Mouse (Mus musculus): Measurements from ENCODE around the gene N4bp2l1.

N4bp2l1 gene

GRCm38 (mm10) chr5:150598202-150599119 lies 1.5 kb upstream of the N4bp2l1 start:
- no peak for DNase-seq (ENCODE audit: low spot score in 2 of 2)

GRCm38 (mm10) chr5:150595366-150596016 lies 1.5 kb downstream of the N4bp2l1 start:
- no peak for DNase-seq (ENCODE audit: low spot score in 2 of 2)

- DNase-seq (ENCODE audit: low spot score in 2 of 2), result no peak
These were observed 2.2 kb downstream of the N4bp2l1 start for GRCm38 (mm10) chr5:150594649-150595339.

GRCm38 (mm10) chr5:150593756-150594648 lies 3.0 kb downstream of the N4bp2l1 start:
- DNase-seq (ENCODE audit: low spot score in 2 of 2), result peak; percentile 48 to 55

GRCm38 (mm10) chr5:150592904-150593755 lies 3.9 kb downstream of the N4bp2l1 start:
- DNase-seq (ENCODE audit: low spot score in 2 of 2), result peak in 1 of 2 experiments; percentile 53

GRCm38 (mm10) chr5:150592186-150592903 lies 4.6 kb downstream of the N4bp2l1 start:
- DNase-seq (ENCODE audit: low spot score in 2 of 2), result no peak

- DNase-seq (ENCODE audit: low spot score in 2 of 2), result no peak
These were observed 7.0 kb downstream of the N4bp2l1 start for GRCm38 (mm10) chr5:150589945-150590344.

- no peak for DNase-seq (ENCODE audit: low spot score in 2 of 2)
These were observed 12.7 kb downstream of the N4bp2l1 start for GRCm38 (mm10) chr5:150584337-150584729.

- DNase-seq (ENCODE audit: low spot score in 2 of 2), result no peak
These were observed 13.2 kb downstream of the N4bp2l1 start for GRCm38 (mm10) chr5:150583622-150584336.

- no peak for DNase-seq (ENCODE audit: low spot score in 2 of 2)
These were observed 13.8 kb downstream of the N4bp2l1 start for GRCm38 (mm10) chr5:150583181-150583580.

GRCm38 (mm10) chr5:150581180-150581579 lies 15.8 kb downstream of the N4bp2l1 start:
- no peak for DNase-seq (ENCODE audit: low spot score in 2 of 2)

GRCm38 (mm10) chr5:150578613-150579171 lies 18.3 kb downstream of the N4bp2l1 start:
- no peak for DNase-seq (ENCODE audit: low spot score in 2 of 2)

GRCm38 (mm10) chr5:150576832-150577231 lies 20.2 kb downstream of the N4bp2l1 start:
- DNase-seq (ENCODE audit: low spot score in 2 of 2), result no peak

GRCm38 (mm10) chr5:150574885-150575284 lies 22.1 kb downstream of the N4bp2l1 start:
- DNase-seq (ENCODE audit: low spot score in 2 of 2), result no peak

GRCm38 (mm10) chr5:150574403-150574802 lies 22.6 kb downstream of the N4bp2l1 start:
- DNase-seq (ENCODE audit: low spot score in 2 of 2), result no peak

GRCm38 (mm10) chr5:150570496-150571219 lies 26.3 kb downstream of the N4bp2l1 start:
- no peak for DNase-seq (ENCODE audit: low spot score in 2 of 2)

GRCm38 (mm10) chr5:150566971-150567370 lies 30.0 kb downstream of the N4bp2l1 start:
- DNase-seq (ENCODE audit: low spot score in 2 of 2), result no peak

- peak; percentile 26 to 47 for DNase-seq (ENCODE audit: low spot score in 2 of 2)
These were observed 30.8 kb downstream of the N4bp2l1 start for GRCm38 (mm10) chr5:150566226-150566625.
